Mouse (Mus musculus) telencephalon, adult 2 months (tissue): ENCODE results near the gene Lrguk.

Source experiments
- DNase-seq: peaks from one replicate; pipeline ENCODE4 v3.0.0-alpha.2; 2011; ENCODE audit warnings: low read depth, low spot score

Lrguk gene

GRCm38 (mm10) chr6:34174715-34175114, 145.5 kb downstream of the Lrguk start:
- no peak for DNase-seq

GRCm38 (mm10) chr6:34176111-34176863, 147.0 kb downstream of the Lrguk start:
- no peak for DNase-seq

- peak; percentile 98 for DNase-seq
Measured at GRCm38 (mm10) chr6:34176864-34177247, 147.6 kb downstream of the Lrguk start, which contains the start of gene Slc35b4. TSS of gene Slc35b4 (minus strand) at chr6:34177111.

GRCm38 (mm10) chr6:34179007-34179406, 149.8 kb downstream of the Lrguk start:
- no peak for DNase-seq

- DNase-seq = no peak
Measured at GRCm38 (mm10) chr6:34179911-34180310, 150.7 kb downstream of the Lrguk start.

GRCm38 (mm10) chr6:34181961-34182360, 152.7 kb downstream of the Lrguk start:
- no peak for DNase-seq

- DNase-seq = no peak
Measured at GRCm38 (mm10) chr6:34183326-34183725, 154.1 kb downstream of the Lrguk start.
